Mouse (Mus musculus) layer of hippocampus, adult 2 months (tissue): ENCODE measurements around the gene Adcy5. TPM values are rescaled to one million over a fixed set of nuclear protein-coding genes. Genes with fewer than 3 reads are reported as not detected.

Experiments used
- DNase-seq, 2 experiments: peaks; one replicate each; pipeline ENCODE4 v3.0.0; 2022; ENCODE audit warnings: low spot score in 2 of 2
- H3K27ac ChIP-seq: fragments of 200-600 bp; 2 replicates; pipeline ENCODE4 v1.8.1; 2022
- H3K4me3 ChIP-seq: fragments of 200-600 bp; 2 replicates; pipeline ENCODE4 v1.8.1; 2022; ENCODE audit warnings: mild to moderate bottlenecking
- CTCF ChIP-seq: fragments of 200-600 bp; conservative IDR thresholded peaks from 2 replicates; pipeline ENCODE4 v1.8.1; 2022; ENCODE audit warnings: antibody characterized with exemption, mild to moderate bottlenecking, moderate library complexity
- total RNA-seq, 2 experiments: library from RNA; stranded (reverse); gene quantifications; 2 replicates each; pipeline ENCODE4 v1.2.3; 2021

The Adcy5 gene
- total RNA-seq, 2 experiments from 2014 or later, result 74.3 to 76.8 TPM

GRCm38 (mm10) chr16:35164361-35165224 lies 9.9 kb downstream of the Adcy5 start:
- TF ChIP-seq CTCF, result no peak
- peak overlapping the region; percentile 8; the same call in 1 of the 2 replicates for H3K4me3 ChIP-seq
- peak overlapping the region; percentile 80 for H3K27ac ChIP-seq
- no peak for DNase-seq

GRCm38 (mm10) chr16:35165361-35165760 lies 10.7 kb downstream of the Adcy5 start:
- TF ChIP-seq CTCF, result no peak
- Histone ChIP-seq H3K4me3 (no peak overlapping the region; the same call in 1 of the 2 replicates), H3K27ac (peak overlapping the region; percentile 80)
- DNase-seq, result no peak

- no peak for DNase-seq
Observed at GRCm38 (mm10) chr16:35165788-35166187, 11.1 kb downstream of the Adcy5 start.

GRCm38 (mm10) chr16:35169431-35169830 lies 14.8 kb downstream of the Adcy5 start:
- TF ChIP-seq CTCF, result no peak
- no peak for DNase-seq
- H3K4me3 ChIP-seq, result no peak overlapping the region
- 0 out of 2 replicates have a peak overlapping the region, but pooled peaks have one; percentile 10 for H3K27ac ChIP-seq

More at GRCm38 (mm10) chr16:35165788-35166187, 11.1 kb downstream of the Adcy5 start:
- TF ChIP-seq CTCF, result no peak
- H3K27ac ChIP-seq, result peak overlapping the region; percentile 80
- H3K4me3 ChIP-seq, result no peak overlapping the region

- no peak for TF ChIP-seq CTCF
- Histone ChIP-seq H3K4me3 (no peak overlapping the region), H3K27ac (no peak overlapping the region)
- no peak for DNase-seq
Observed at GRCm38 (mm10) chr16:35172195-35172594, 17.5 kb downstream of the Adcy5 start.

GRCm38 (mm10) chr16:35178516-35178915 lies 23.8 kb downstream of the Adcy5 start:
- no peak overlapping the region for H3K27ac ChIP-seq
- TF ChIP-seq CTCF, result no peak

GRCm38 (mm10) chr16:35179082-35179481 lies 24.4 kb downstream of the Adcy5 start:
- no peak for DNase-seq
- TF ChIP-seq CTCF, result no peak

More at GRCm38 (mm10) chr16:35178516-35178915, 23.8 kb downstream of the Adcy5 start:
- no peak for DNase-seq
- H3K4me3 ChIP-seq, result no peak overlapping the region

GRCm38 (mm10) chr16:35183161-35183560 lies 28.5 kb downstream of the Adcy5 start:
- Histone ChIP-seq H3K4me3 (no peak overlapping the region), H3K27ac (peak overlapping the region; percentile 6; the same call in 1 of the 2 replicates)
- DNase-seq, result peak in 1 of 2 experiments; percentile 26
- TF ChIP-seq CTCF, result no peak

More at GRCm38 (mm10) chr16:35179082-35179481, 24.4 kb downstream of the Adcy5 start:
- no peak overlapping the region for H3K4me3 ChIP-seq
- H3K27ac ChIP-seq, result no peak overlapping the region

- Histone ChIP-seq H3K27ac (no peak overlapping the region), H3K4me3 (no peak overlapping the region)
- no peak for TF ChIP-seq CTCF
- DNase-seq, result no peak
Observed at GRCm38 (mm10) chr16:35188111-35188510, 33.4 kb downstream of the Adcy5 start.

- DNase-seq, result no peak
- TF ChIP-seq CTCF, result 0 out of 2 replicates have a peak, but pooled peaks have one; percentile 4
- Histone ChIP-seq H3K27ac (no peak overlapping the region), H3K4me3 (no peak overlapping the region)
Observed at GRCm38 (mm10) chr16:35189420-35190141, 34.9 kb downstream of the Adcy5 start.

- TF ChIP-seq CTCF, result no peak
- DNase-seq, result no peak
- Histone ChIP-seq H3K4me3 (no peak overlapping the region), H3K27ac (no peak overlapping the region)
Observed at GRCm38 (mm10) chr16:35190777-35191176, 36.1 kb downstream of the Adcy5 start.

GRCm38 (mm10) chr16:35191271-35191670 lies 36.6 kb downstream of the Adcy5 start:
- no peak for TF ChIP-seq CTCF
- no peak overlapping the region for H3K4me3 ChIP-seq
- no peak overlapping the region for H3K27ac ChIP-seq
- DNase-seq, result no peak

GRCm38 (mm10) chr16:35192471-35192870 lies 37.8 kb downstream of the Adcy5 start:
- Histone ChIP-seq H3K4me3 (no peak overlapping the region), H3K27ac (no peak overlapping the region)
- TF ChIP-seq CTCF, result no peak
- no peak for DNase-seq
